Mouse (Mus musculus): ENCODE measurements around the gene Pard6a. TPM values are rescaled to one million over a fixed set of nuclear protein-coding genes. Genes with fewer than 3 reads are reported as not detected.

Pard6a gene
- polyA plus RNA-seq (2012; rRNA removed) (17.9 and 28.4 TPM in 2 replicates), polyA plus RNA-seq (2014; fragmentation: Nextera tagmentation; extraction: Ambion mirVana) (18.4 and 19.3 TPM in 2 replicates)

DNA sequence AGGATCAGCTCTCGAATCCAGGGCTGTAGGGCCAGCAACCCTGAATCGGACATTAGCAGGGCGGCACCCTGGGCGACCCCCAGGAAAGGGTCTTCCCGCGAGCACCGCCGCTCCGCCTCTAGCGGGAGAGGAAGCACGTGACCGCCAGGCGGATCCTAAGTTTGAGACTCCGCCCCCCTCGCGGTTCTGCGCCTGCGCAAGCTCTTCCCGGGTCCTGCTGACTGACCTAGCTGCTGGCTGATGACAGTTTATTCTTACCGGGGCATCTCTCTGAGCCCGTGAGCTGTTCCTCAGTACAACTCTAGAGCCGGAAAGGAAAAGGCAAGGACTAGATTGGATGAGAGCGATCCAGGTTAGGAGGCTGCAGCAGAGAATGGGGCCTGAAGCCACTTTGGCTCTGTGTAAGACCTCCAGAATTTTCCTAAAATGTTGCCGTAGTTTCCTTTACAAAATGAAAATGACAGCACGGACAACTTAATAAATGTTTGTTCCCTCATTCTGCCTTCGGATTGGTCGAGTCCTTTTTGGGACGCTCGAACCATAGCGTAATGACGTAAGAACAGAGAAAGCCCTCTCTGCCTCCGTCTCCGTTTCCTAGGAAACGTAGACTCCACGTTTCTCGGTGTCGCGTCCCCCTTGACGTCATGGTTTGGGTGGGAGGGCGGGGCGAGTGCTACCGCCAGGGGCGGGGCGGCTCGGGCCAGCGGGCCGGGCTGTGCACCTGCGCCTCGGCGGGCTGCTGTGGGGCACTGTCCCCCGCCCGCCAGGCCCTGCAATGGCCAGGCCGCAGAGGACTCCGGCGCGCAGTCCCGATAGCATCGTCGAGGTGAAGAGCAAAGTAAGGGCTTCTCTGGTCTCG, at the start of gene Pard6a, which contains the start of gene Acd:
Gene Pard6a, plus strand, starts transcription at position 183 of the 859 bp plus-strand sequence.
Gene Acd, minus strand, starts transcription at position 137 of the 859 bp plus-strand sequence.
- DNase-seq (ENCODE audit: low spot score): peak; percentile 97
- Histone ChIP-seq H3K27ac (replicated peaks; ENCODE audit: low read depth, low read length) (peak within 1 kb of the TSS; percentile 86), H3K27me3 (ENCODE audit: control insufficient read depth, insufficient read depth, low read length) (no peaks in the 10 kb centered on the region), H3K4me1 (ENCODE audit: control insufficient read depth, insufficient read depth, low read length) (peaks cover 7% of the 10 kb centered on the region; the same call in 1 of the 2 replicates), H3K4me2 (replicated peaks; ENCODE audit: low read depth, low read length, severe bottlenecking) (peak within 1 kb of the TSS; percentile 74), H3K9ac (ENCODE audit: low read depth, low read length, severe bottlenecking) (peak within 1 kb of the TSS; percentile 58), H3K9me3 (ENCODE audit: control insufficient read depth, low read length) (no peaks in the 10 kb centered on the region), H3K4me3 (replicated peaks; ENCODE audit: low read length) (peak within 1 kb of the TSS; percentile 63), H3K36me3 (ENCODE audit: control insufficient read depth, insufficient read depth, low read length) (peaks cover 42% of the 10 kb centered on the region)
- peak; percentile 90 for ATAC-seq (ENCODE audit: low FRiP score, low read depth)
- WGBS: under 1% methylated on average over 60 of the region's 60 CpGs
- TF ChIP-seq POLR2A (IDR thresholded peaks at IDR 0.05; ENCODE audit: borderline replicate concordance, extremely low read depth, insufficient read depth, insufficient read length): 0 out of 2 replicates have a peak, but pooled peaks have one; percentile 50

- DNase-seq (ENCODE audit: low spot score): no peak
- H3K9me3 ChIP-seq (ENCODE audit: control insufficient read depth, low read length): no peaks in the 10 kb centered on the region
- H3K27ac ChIP-seq (replicated peaks; ENCODE audit: low read depth, low read length): no peak overlapping the region
- no peak for ATAC-seq (ENCODE audit: low FRiP score, low read depth)
- peaks cover 27% of the 10 kb centered on the region for H3K36me3 ChIP-seq (ENCODE audit: control insufficient read depth, insufficient read depth, low read length)
- no peaks in the 10 kb centered on the region for H3K27me3 ChIP-seq (ENCODE audit: control insufficient read depth, insufficient read depth, low read length)
- TF ChIP-seq POLR2A (IDR thresholded peaks at IDR 0.05; ENCODE audit: borderline replicate concordance, extremely low read depth, insufficient read depth, insufficient read length): no peak
- no peak overlapping the region for H3K4me2 ChIP-seq (replicated peaks; ENCODE audit: low read depth, low read length, severe bottlenecking)
- no peak overlapping the region for H3K9ac ChIP-seq (ENCODE audit: low read depth, low read length, severe bottlenecking)
- no peaks in the 10 kb centered on the region for H3K4me1 ChIP-seq (ENCODE audit: control insufficient read depth, insufficient read depth, low read length)
- no peak overlapping the region for H3K4me3 ChIP-seq (replicated peaks; ENCODE audit: low read length)
Measured at GRCm38 (mm10) chr8:105657641-105658040, 43.3 kb upstream of the Pard6a start.

GRCm38 (mm10) chr8:105661167-105661566, 39.8 kb upstream of the Pard6a start:
- TF ChIP-seq POLR2A (IDR thresholded peaks at IDR 0.05; ENCODE audit: borderline replicate concordance, extremely low read depth, insufficient read depth, insufficient read length): no peak
- Histone ChIP-seq H3K9me3 (ENCODE audit: control insufficient read depth, low read length) (no peaks in the 10 kb centered on the region), H3K4me3 (replicated peaks; ENCODE audit: low read length) (no peak overlapping the region), H3K4me1 (ENCODE audit: control insufficient read depth, insufficient read depth, low read length) (no peaks in the 10 kb centered on the region), H3K27me3 (ENCODE audit: control insufficient read depth, insufficient read depth, low read length) (no peaks in the 10 kb centered on the region), H3K36me3 (ENCODE audit: control insufficient read depth, insufficient read depth, low read length) (peaks cover 36% of the 10 kb centered on the region), H3K27ac (replicated peaks; ENCODE audit: low read depth, low read length) (no peak overlapping the region), H3K9ac (ENCODE audit: low read depth, low read length, severe bottlenecking) (no peak overlapping the region), H3K4me2 (replicated peaks; ENCODE audit: low read depth, low read length, severe bottlenecking) (no peak overlapping the region)
- 80% methylated on average over 3 of the region's 3 CpGs for WGBS
- DNase-seq (ENCODE audit: low spot score) (no peak), ATAC-seq (ENCODE audit: low FRiP score, low read depth) (no peak)

GRCm38 (mm10) chr8:105677891-105678290, 23.1 kb upstream of the Pard6a start:
- no peaks in the 10 kb centered on the region for H3K27me3 ChIP-seq (ENCODE audit: control insufficient read depth, insufficient read depth, low read length)
- no peak for ATAC-seq (ENCODE audit: low FRiP score, low read depth)
- DNase-seq (ENCODE audit: low spot score): no peak
- H3K4me3 ChIP-seq (replicated peaks; ENCODE audit: low read length): no peak overlapping the region
- H3K9ac ChIP-seq (ENCODE audit: low read depth, low read length, severe bottlenecking): no peak overlapping the region
- H3K4me1 ChIP-seq (ENCODE audit: control insufficient read depth, insufficient read depth, low read length): no peaks in the 10 kb centered on the region
- H3K36me3 ChIP-seq (ENCODE audit: control insufficient read depth, insufficient read depth, low read length): peaks cover 94% of the 10 kb centered on the region
- H3K4me2 ChIP-seq (replicated peaks; ENCODE audit: low read depth, low read length, severe bottlenecking): no peak overlapping the region
- whole genome bisulfite sequencing: 95% methylated on average over 1 of the region's 1 CpGs
- TF ChIP-seq POLR2A (IDR thresholded peaks at IDR 0.05; ENCODE audit: borderline replicate concordance, extremely low read depth, insufficient read depth, insufficient read length): no peak
- H3K27ac ChIP-seq (replicated peaks; ENCODE audit: low read depth, low read length): no peak overlapping the region
- no peaks in the 10 kb centered on the region for H3K9me3 ChIP-seq (ENCODE audit: control insufficient read depth, low read length)

GRCm38 (mm10) chr8:105685325-105685724, 15.6 kb upstream of the Pard6a start:
- DNase-seq (ENCODE audit: low spot score): no peak
- H3K9ac ChIP-seq (ENCODE audit: low read depth, low read length, severe bottlenecking): no peak overlapping the region

More at GRCm38 (mm10) chr8:105685325-105685724, 15.6 kb upstream of the Pard6a start:
- Histone ChIP-seq H3K9me3 (ENCODE audit: control insufficient read depth, low read length) (no peaks in the 10 kb centered on the region), H3K4me2 (replicated peaks; ENCODE audit: low read depth, low read length, severe bottlenecking) (no peak overlapping the region), H3K27ac (replicated peaks; ENCODE audit: low read depth, low read length) (no peak overlapping the region), H3K4me1 (ENCODE audit: control insufficient read depth, insufficient read depth, low read length) (peaks cover 5% of the 10 kb centered on the region; the same call in 1 of the 2 replicates), H3K4me3 (replicated peaks; ENCODE audit: low read length) (no peak overlapping the region), H3K36me3 (ENCODE audit: control insufficient read depth, insufficient read depth, low read length) (peaks cover 42% of the 10 kb centered on the region), H3K27me3 (ENCODE audit: control insufficient read depth, insufficient read depth, low read length) (no peaks in the 10 kb centered on the region)
- 70% methylated on average over 7 of the region's 7 CpGs for WGBS
- no peak for TF ChIP-seq POLR2A (IDR thresholded peaks at IDR 0.05; ENCODE audit: borderline replicate concordance, extremely low read depth, insufficient read depth, insufficient read length)
- ATAC-seq (ENCODE audit: low FRiP score, low read depth): no peak
